Comparison of ENCODE assay signal across 16 mouse cellular contexts in genomic region chr9:22680484-22680883, GRCm38 (mm10).
DNase-seq lines count a peak whose midpoint lies in the region; ATAC-seq and TF ChIP-seq lines count a peak whose summit lies in the region.
"Had no signal": no experiment of that assay in that cellular context is flagged by ENCODE, and none has a peak within 500 bp of the region (broad histone marks: within the 10 kb centered on the region; RNA-seq: fewer than 3 reads in every experiment).

No protein-coding gene starts in this region.

- no peaks in the 10 kb centered on the region for H3K27me3 ChIP-seq in liver, embryonic 12.5 days (replicated peaks)
- H3K27me3 ChIP-seq in liver, postnatal 0 days (ENCODE audit: insufficient read depth, low read length): no peaks in the 10 kb centered on the region
- H3K27me3 ChIP-seq in forebrain, embryonic 11.5 days (ENCODE audit: control insufficient read depth, insufficient read depth, low read length): no peaks in the 10 kb centered on the region
- H3K27me3 ChIP-seq: heart, embryonic 15.5 days; midbrain, embryonic 15.5 days; neural tube, embryonic 15.5 days had no signal

- TF ChIP-seq CTCF in liver, postnatal 0 days (IDR thresholded peaks at IDR 0.05; ENCODE audit: low read depth): no peak

- intact Hi-C loops in gastrocnemius, postnatal 36 days (cut with DNase I): no loop called here

- H3K9ac ChIP-seq in liver, embryonic 12.5 days: no peak overlapping the region
- no peak overlapping the region for H3K9ac ChIP-seq in liver, postnatal 0 days (replicated peaks)
- H3K9ac ChIP-seq in forebrain, embryonic 11.5 days (ENCODE audit: low read length): no peak overlapping the region
- H3K9ac ChIP-seq: heart, embryonic 15.5 days; midbrain, embryonic 15.5 days; neural tube, embryonic 15.5 days had no signal

- no peaks in the 10 kb centered on the region for H3K36me3 ChIP-seq in liver, embryonic 12.5 days
- H3K36me3 ChIP-seq in liver, postnatal 0 days (replicated peaks; ENCODE audit: insufficient read depth, low read length): no peaks in the 10 kb centered on the region
- no peaks in the 10 kb centered on the region for H3K36me3 ChIP-seq in forebrain, embryonic 11.5 days (ENCODE audit: control insufficient read depth, insufficient read depth, low read length)
- H3K36me3 ChIP-seq: heart, embryonic 15.5 days; limb, embryonic 10.5 days; midbrain, embryonic 15.5 days; neural tube, embryonic 15.5 days had no signal

- no peak for ATAC-seq in liver, embryonic 12.5 days
- no peak for ATAC-seq in liver, postnatal 0 days
- ATAC-seq in forebrain, embryonic 11.5 days (replicated peaks; ENCODE audit: low FRiP score): no peak
- ATAC-seq: forebrain, embryonic 14.5 days; intestine, postnatal 0 days; midbrain, embryonic 15.5 days had no signal

- peak overlapping the region; percentile 49; the same call in 1 of the 2 replicates for H3K4me2 ChIP-seq in liver, embryonic 12.5 days
- H3K4me2 ChIP-seq in liver, postnatal 0 days (ENCODE audit: low read depth, low read length): no peak overlapping the region
- no peak overlapping the region for H3K4me2 ChIP-seq in forebrain, embryonic 11.5 days (ENCODE audit: low read depth, low read length, severe bottlenecking)
- H3K4me2 ChIP-seq: heart, embryonic 15.5 days; midbrain, embryonic 15.5 days; neural tube, embryonic 15.5 days had no signal

- peaks cover 27% of the 10 kb centered on the region for H3K4me1 ChIP-seq in liver, embryonic 12.5 days
- H3K4me1 ChIP-seq in liver, postnatal 0 days (ENCODE audit: insufficient read depth): no peaks in the 10 kb centered on the region
- no peaks in the 10 kb centered on the region for H3K4me1 ChIP-seq in forebrain, embryonic 11.5 days (replicated peaks; ENCODE audit: control insufficient read depth, insufficient read depth, low read length)
- H3K4me1 ChIP-seq: heart, embryonic 15.5 days; limb, embryonic 10.5 days; midbrain, embryonic 15.5 days had no signal

- H3K9me3 ChIP-seq in liver, embryonic 12.5 days (replicated peaks): no peaks in the 10 kb centered on the region
- no peaks in the 10 kb centered on the region for H3K9me3 ChIP-seq in liver, postnatal 0 days (ENCODE audit: low read length)
- no peaks in the 10 kb centered on the region for H3K9me3 ChIP-seq in forebrain, embryonic 11.5 days (ENCODE audit: control insufficient read depth, low read length)
- H3K9me3 ChIP-seq: heart, embryonic 15.5 days; limb, embryonic 10.5 days; midbrain, embryonic 15.5 days; neural tube, embryonic 15.5 days had no signal

- peak; percentile 15 for DNase-seq in gastrocnemius, adult 18-20 months (ENCODE audit: low spot score)
- no peak for DNase-seq in gastrocnemius, postnatal 36 days
- DNase-seq in liver, postnatal 0 days: no peak
- peak; percentile 20 for DNase-seq in 416B (ENCODE audit: low read depth)
- peak; percentile 68 for DNase-seq in adrenal gland, postnatal 25 days
- DNase-seq in layer of hippocampus, adult 11-12 months (ENCODE audit: low spot score): no peak
- DNase-seq in forebrain, embryonic 11.5 days (ENCODE audit: low spot score): no peak
- DNase-seq: cerebellum, postnatal 36 days; thymus, postnatal 36 days had no signal

- no peak overlapping the region for H3K4me3 ChIP-seq in liver, embryonic 12.5 days
- no peak overlapping the region for H3K4me3 ChIP-seq in liver, postnatal 0 days (ENCODE audit: low read depth, low read length)
- H3K4me3 ChIP-seq in forebrain, embryonic 11.5 days (ENCODE audit: low read depth, low read length): no peak overlapping the region
- H3K4me3 ChIP-seq: heart, embryonic 15.5 days; limb, embryonic 10.5 days; midbrain, embryonic 15.5 days; neural tube, embryonic 15.5 days had no signal

- no peak for TF ChIP-seq EP300 in liver, postnatal 0 days (IDR thresholded peaks at IDR 0.05; ENCODE audit: low read depth)

- WGBS in liver, embryonic 12.5 days (ENCODE audit: insufficient replicate concordance): 74% methylated on average over 1 of the region's 1 CpGs
- 77% methylated on average over 1 of the region's 1 CpGs for WGBS in liver, postnatal 0 days (ENCODE audit: insufficient replicate concordance)
- 86% methylated on average over 1 of the region's 1 CpGs for WGBS in forebrain, embryonic 11.5 days

- no peak overlapping the region for H3K27ac ChIP-seq in liver, embryonic 12.5 days
- no peak overlapping the region for H3K27ac ChIP-seq in liver, postnatal 0 days (ENCODE audit: low read depth)
- no peak overlapping the region for H3K27ac ChIP-seq in forebrain, embryonic 11.5 days (ENCODE audit: low read depth, low read length)
- H3K27ac ChIP-seq: heart, embryonic 15.5 days; limb, embryonic 10.5 days; midbrain, embryonic 15.5 days; neural tube, embryonic 15.5 days had no signal

Comparison
In these comparisons a context has a peak if more than half of its experiments do, and no peak if none do; other contexts are left out.
1. DNase-seq: peak in gastrocnemius, adult 18-20 months (single experiment), 416B (single experiment) and adrenal gland, postnatal 25 days (single experiment); none in gastrocnemius, postnatal 36 days (0 of 2), liver, postnatal 0 days (single experiment), layer of hippocampus, adult 11-12 months (single experiment) and forebrain, embryonic 11.5 days (single experiment).